Mouse (Mus musculus): ENCODE data around the gene Sox30.

- no peak for TF ChIP-seq E2F4 (IDR thresholded peaks at IDR 0.05; ENCODE audit: insufficient read depth)
- TF ChIP-seq USF1 (IDR thresholded peaks at IDR 0.05; ENCODE audit: low read depth), result no peak
- TF ChIP-seq TCF12 (IDR thresholded peaks at IDR 0.05; ENCODE audit: insufficient read depth, poor library complexity, severe bottlenecking), result no peak
- no peak for TF ChIP-seq POLR2A (IDR thresholded peaks at IDR 0.05; ENCODE audit: insufficient read length, low read depth)
- TF ChIP-seq CEBPB (IDR thresholded peaks at IDR 0.05; ENCODE audit: insufficient read depth, poor library complexity, severe bottlenecking), result peak; percentile 95
- no peak for TF ChIP-seq MYOD1 (IDR thresholded peaks at IDR 0.05; ENCODE audit: control insufficient read depth in 1 of 3, insufficient read length in 2 of 3, low read depth in 2 of 3)
Measured at GRCm38 (mm10) chr11:46021850-46022249, 41.7 kb downstream of the Sox30 start.

Measured in myocyte (in vitro differentiated cells).